Mouse (Mus musculus) gastrocnemius, postnatal 36 days (tissue): Measurements from ENCODE around the gene Serpina3a. TPM values are rescaled to one million over a fixed set of nuclear protein-coding genes. Genes with fewer than 3 reads are reported as not detected.

Experiments
- DNase-seq, 2 experiments: peaks; one replicate each; pipeline ENCODE4 v3.0.0; 2022
- intact Hi-C: fragments of 180-260 bp; cut with DNase I; formaldehyde crosslinking; loops from one replicate; pipeline ENCODE4 v1.15.1; 2025
- total RNA-seq, 2 experiments: library from RNA; stranded (reverse); gene quantifications; 2 replicates each; pipeline ENCODE4 v1.2.3; 2021

Gene Serpina3a
- total RNA-seq, 2 experiments from 2014 or later = not detected

DNA sequence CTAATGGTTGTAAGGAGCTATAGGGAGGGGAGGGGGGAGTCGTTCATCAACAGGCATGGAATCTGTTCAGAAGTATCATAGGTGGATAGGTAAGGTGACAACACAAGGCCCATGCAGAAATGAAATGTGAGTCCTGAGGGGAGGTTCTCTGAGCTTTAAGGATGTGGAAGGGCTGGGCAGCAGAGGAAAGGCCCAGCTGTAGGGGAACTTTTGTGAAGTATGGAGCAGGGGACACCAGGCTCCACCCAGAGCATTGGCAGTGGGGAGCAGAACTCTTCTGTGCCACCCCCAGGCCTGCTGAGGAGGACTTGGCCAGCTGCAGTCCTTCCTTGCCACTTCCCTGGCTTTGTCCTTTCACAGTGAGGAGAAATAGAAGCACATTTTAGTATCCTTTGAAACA is 29.0 kb downstream of the Serpina3a start:
- no peak for DNase-seq
- intact Hi-C loops = no loop called here

DNA sequence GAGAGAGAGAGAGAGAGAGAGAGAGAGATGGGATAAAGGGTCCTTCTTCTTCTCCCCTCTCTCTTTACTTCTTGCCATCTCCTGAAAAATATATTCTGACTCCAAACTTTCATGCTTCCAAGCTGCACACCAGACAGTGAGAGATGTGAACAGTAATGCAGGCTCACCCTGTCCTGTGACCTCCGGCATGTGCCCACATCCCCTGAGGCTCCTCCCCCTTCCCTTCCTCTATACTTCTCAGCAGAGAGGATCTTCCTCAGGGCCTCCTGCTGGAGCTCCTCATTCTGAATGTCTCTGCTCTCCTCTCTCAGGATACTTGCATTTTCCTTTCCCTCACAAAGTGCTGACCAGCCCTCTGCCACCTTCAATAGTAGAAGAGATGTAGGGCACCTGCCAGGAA is 29.9 kb downstream of the Serpina3a start:
- intact Hi-C loops = no loop called here
- no peak for DNase-seq

DNA sequence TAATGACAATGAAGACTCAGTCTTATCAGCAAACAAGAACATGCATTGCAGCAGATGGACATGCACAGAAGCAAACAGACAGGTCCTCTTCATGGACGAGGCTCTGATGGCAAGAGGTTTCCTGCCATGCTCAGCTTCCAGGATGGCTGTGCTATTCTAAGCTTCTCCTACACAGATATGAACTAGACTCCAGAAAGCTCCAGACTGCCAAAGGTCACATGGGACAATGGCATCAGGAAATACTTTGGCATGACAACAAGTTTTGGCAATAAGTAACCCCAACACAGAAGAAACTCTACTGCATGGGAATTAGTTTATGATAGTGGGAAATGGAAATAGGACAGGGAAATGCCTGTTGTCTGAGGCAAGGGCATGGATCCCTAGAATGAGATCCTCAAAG is 30.8 kb downstream of the Serpina3a start:
- intact Hi-C loops = no loop called here

DNA sequence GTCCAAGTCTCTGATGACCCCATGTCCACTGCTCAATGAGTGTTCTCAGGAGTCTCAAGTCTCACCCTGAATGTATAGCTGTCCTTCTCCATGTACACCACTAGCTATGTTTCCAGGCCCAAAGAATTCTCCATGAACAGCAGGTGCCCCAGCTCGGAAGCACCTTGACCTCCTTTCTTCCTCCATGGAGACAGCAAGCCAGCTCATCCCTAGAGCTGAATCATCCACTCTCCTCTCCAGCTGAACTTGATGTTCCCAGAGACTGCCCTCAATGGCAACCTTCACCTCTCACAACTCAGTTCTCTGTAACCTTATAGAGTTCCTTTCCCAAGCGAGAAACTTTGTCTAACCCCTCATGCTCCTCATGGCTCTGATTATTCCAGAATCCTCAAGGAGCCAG is 33.0 kb downstream of the Serpina3a start:
- no peak for DNase-seq
- intact Hi-C loops = no loop called here

More for the DNA sequence above, 30.8 kb downstream of the Serpina3a start:
- no peak for DNase-seq

DNA sequence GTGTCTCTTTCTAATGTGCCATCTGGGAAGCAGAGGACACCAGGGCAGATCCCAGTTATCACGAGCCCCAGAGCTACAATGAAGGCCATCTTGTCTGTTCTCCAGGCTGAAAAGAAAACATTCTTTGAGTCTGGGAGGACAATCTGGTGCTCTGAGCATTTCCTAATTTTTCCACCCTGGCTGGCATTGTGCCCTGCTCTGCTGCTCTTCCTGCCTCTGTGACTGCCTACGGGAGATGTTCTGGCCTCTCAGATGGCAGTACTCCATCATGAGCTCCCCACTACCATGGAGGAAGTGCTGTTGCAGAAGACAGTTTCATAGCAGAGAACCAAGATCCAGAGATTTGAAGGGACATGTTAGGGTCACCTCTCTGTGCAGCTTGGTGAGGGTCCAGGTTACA is 39.5 kb downstream of the Serpina3a start:
- intact Hi-C loops = no loop called here
- DNase-seq = no peak

DNA sequence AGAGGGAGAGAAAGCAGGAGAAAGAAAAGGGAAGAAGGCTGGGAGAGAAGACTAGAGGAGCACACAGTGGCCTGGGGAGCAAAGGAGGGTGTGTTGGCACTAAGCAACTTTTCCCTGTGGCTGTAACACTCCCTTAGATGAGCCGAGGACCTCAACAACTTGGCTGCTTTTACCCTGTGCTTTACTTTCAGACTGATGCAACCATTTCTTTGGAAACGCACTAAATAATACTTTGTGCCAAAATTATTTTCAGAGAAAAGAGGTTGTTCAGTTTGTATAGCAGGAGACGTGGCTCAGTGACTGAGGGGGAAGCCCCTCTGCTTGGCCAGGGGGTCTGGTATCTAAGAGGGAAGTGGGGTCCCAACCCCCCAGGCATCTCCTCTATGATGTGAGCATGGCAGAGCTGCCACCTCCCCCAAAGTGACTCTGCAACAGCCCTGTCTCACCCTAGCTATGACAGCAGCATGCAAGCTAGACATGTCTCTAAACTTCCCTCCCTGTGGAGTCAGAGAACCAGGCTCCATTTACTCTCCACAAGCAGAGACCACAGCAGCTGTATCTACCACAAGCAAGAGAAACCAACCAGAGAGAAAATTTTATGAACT is 40.6 kb downstream of the Serpina3a start:
- no peak for DNase-seq
- intact Hi-C loops = no loop called here

DNA sequence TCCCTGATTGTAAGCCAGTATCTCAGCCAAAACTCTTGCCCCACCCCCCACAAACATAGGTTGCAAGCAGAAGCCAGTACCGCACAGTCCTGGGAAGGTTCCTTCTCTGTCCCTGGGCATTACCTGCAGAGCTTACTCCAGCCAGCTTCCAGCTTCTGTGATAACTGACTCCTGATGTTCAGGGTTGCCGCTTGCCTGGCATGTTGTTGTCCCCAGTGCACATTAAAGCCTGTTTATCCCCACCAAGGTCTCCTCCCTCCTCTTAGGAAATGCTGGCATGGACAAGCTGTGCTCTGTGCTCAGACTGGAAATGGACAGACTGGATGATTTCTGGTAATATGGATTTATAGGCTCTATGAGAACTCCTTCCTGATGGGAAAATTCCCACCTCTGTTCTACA is 41.1 kb downstream of the Serpina3a start, which contains the start of gene Serpina3c:
Serpina3c (minus strand) TSS at position 215 of the 400 bp plus-strand sequence.
- no peak for DNase-seq
- intact Hi-C loops = no loop called here

Other genes with a start within 250 kb of the Serpina3a start
- gene Serpina1a, start 249.2 kb upstream of the Serpina3a start, total RNA-seq = not detected
- gene Serpina1c, start 207.8 kb upstream of the Serpina3a start, total RNA-seq = under 1 TPM in 1 of 2 experiments, not detected in 1; 0.43 TPM
- not detected for gene Serpina1e, start 153.7 kb upstream of the Serpina3a start, total RNA-seq
- gene Serpina11, start 122.8 kb upstream of the Serpina3a start, total RNA-seq = not detected
- gene Serpina9, start 99.0 kb upstream of the Serpina3a start, total RNA-seq = not detected
- not detected for gene Serpina12, start 68.3 kb upstream of the Serpina3a start, total RNA-seq
- gene Serpina5, start 11.6 kb upstream of the Serpina3a start, total RNA-seq = not detected
- not detected for gene Serpina3b, start 15.3 kb downstream of the Serpina3a start, total RNA-seq
- 1 to 10 TPM; 1.2 to 1.4 TPM for gene Serpina3c, start 41.1 kb downstream of the Serpina3a start, total RNA-seq
- gene Serpina3f, start 101.8 kb downstream of the Serpina3a start, total RNA-seq = not detected
- not detected for gene Serpina3g, start 123.5 kb downstream of the Serpina3a start, total RNA-seq
- not detected for gene Serpina3i, start 150.4 kb downstream of the Serpina3a start, total RNA-seq
- not detected for gene Serpina3j, start 201.8 kb downstream of the Serpina3a start, total RNA-seq
- under 1 TPM; 0.15 to 0.79 TPM for gene Serpina3k, start 225.8 kb downstream of the Serpina3a start, total RNA-seq
- under 1 TPM in 1 of 2 experiments, not detected in 1; 0.20 TPM for gene Serpina3m, start 225.8 kb downstream of the Serpina3a start, total RNA-seq